ENCODE assay signal across 8 mouse cellular contexts in the genomic region with DNA sequence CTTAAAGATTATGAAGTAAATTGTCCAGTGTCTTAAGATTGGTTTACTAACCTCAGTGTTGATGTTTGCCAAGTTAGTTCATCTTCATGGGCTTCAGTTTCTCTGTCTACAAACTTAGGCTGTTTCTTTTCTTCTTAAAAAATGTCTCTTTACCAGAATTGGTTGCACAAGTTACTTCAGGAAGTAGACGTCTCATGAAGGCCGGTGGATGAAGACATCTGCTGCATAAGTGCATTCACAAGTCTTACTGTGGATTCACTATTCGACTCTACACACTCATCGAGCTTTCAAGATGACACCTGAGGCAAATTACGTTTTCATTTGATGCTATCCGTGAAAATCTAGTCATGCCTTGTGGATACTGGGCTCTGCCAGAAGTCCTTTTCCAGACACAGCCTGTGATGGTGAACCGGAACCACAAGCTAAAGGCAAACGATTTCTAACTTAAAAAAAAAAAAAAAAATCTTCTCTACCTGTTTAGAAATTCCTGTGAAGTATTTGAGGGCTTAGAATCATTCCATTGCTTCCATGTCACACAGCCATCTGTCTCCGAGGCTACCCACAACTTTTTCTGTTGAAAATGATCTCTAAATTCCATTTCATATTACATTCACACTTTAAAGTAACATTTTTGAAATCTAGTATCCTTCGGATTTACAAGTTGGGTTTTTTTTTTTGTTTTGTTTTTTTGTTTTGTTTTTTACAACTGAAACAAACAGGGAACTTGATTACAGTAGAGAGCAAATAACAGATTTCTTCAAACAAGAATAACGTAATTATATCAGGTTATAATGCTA. TPM values are rescaled to one million over a fixed set of nuclear protein-coding genes. Genes with fewer than 3 reads are reported as not detected.
A peak's percentile ranks its signal among the peaks of the same experiment; 100 is the strongest.
DNase-seq lines count a peak whose midpoint lies in the region; ATAC-seq and TF ChIP-seq lines count a peak whose summit lies in the region.

No protein-coding gene starts in this region.

- H3K9me3 ChIP-seq in heart, embryonic 15.5 days (replicated peaks) = no peaks in the 10 kb centered on the region
- H3K9me3 ChIP-seq in CH12.LX (replicated peaks; ENCODE audit: low read length) = no peaks in the 10 kb centered on the region
- H3K9me3 ChIP-seq in forebrain, embryonic 14.5 days (replicated peaks; ENCODE audit: control insufficient read depth, low read length) = no peaks in the 10 kb centered on the region
- H3K9me3 ChIP-seq in liver, embryonic 14.5 days (ENCODE audit: control insufficient read depth, low read length) = no peaks in the 10 kb centered on the region

- in situ Hi-C loops in CH12.LX (cut with MboI; ENCODE audit: low pct_ligation_motif_present, low pct_unique_long_range_greater_than_20kb, low sequenced_read_pairs) = no loop called here

- DNase-seq in heart, postnatal 25 days (ENCODE audit: low spot score) = no peak
- DNase-seq in CH12.LX (ENCODE audit: extremely low read depth) (no peak), adipocyte (ENCODE audit: low spot score) (no peak)
- no peak for DNase-seq in forebrain, embryonic 14.5 days (ENCODE audit: low spot score)
- no peak for DNase-seq in liver, embryonic 14.5 days (ENCODE audit: low read depth in 3 of 3, low spot score in 3 of 3)
- DNase-seq in left cerebral cortex, adult 8-10 months (ENCODE audit: low spot score in 2 of 2) = no peak
- DNase-seq in urinary bladder, postnatal 4 days (ENCODE audit: low spot score in 2 of 2) = no peak

- TF ChIP-seq EP300 in CH12.LX (IDR thresholded peaks at IDR 0.05; ENCODE audit: low read length) = 0 out of 2 replicates have a peak, but pooled peaks have one; percentile 37
- TF ChIP-seq EP300 in liver, embryonic 14.5 days (IDR thresholded peaks at IDR 0.05; ENCODE audit: low read depth) = no peak

- H3K36me3 ChIP-seq in heart, embryonic 15.5 days = peaks cover 21% of the 10 kb centered on the region
- peaks cover 23 to 25% of the 10 kb centered on the region in 2 experiments for H3K36me3 ChIP-seq in CH12.LX (replicated peaks in 1 of 2; ENCODE audit: control insufficient read depth in 1 of 2, insufficient read depth in 1 of 2, low read length in 1 of 2)
- H3K36me3 ChIP-seq in forebrain, embryonic 14.5 days (ENCODE audit: control insufficient read depth, insufficient read depth, low read length) = peaks cover 18% of the 10 kb centered on the region
- peaks cover 11% of the 10 kb centered on the region for H3K36me3 ChIP-seq in liver, embryonic 14.5 days (replicated peaks; ENCODE audit: control insufficient read depth, insufficient read depth, low read depth)

- dilution Hi-C loops in CH12.LX (cut with MboI; ENCODE audit: extremely low pct_ligation_motif_present, extremely low pct_unique_long_range_greater_than_20kb, low sequenced_read_pairs) = no loop called here

- intact Hi-C loops in heart, postnatal 25 days (cut with DNase I) = loop anchor here (1.0 kb wide), 1 partner anchor 56 kb away; no protein-coding TSS in a partner anchor

- peaks cover 31% of the 10 kb centered on the region for H3K79me2 ChIP-seq in CH12.LX (replicated peaks; ENCODE audit: control insufficient read depth, extremely low read depth, insufficient read depth, poor library complexity, severe bottlenecking)

- no peak overlapping the region for H3K27ac ChIP-seq in heart, embryonic 15.5 days
- peak overlapping the region; percentile 89 for H3K27ac ChIP-seq in CH12.LX (ENCODE audit: insufficient read depth, low read depth)
- H3K27ac ChIP-seq in forebrain, embryonic 14.5 days (ENCODE audit: low read depth, low read length) = no peak overlapping the region
- H3K27ac ChIP-seq in liver, embryonic 14.5 days = no peak overlapping the region

- WGBS in heart, embryonic 15.5 days = 75% methylated on average over 11 of the region's 11 CpGs
- 82% methylated on average over 11 of the region's 11 CpGs for WGBS in forebrain, embryonic 14.5 days
- 58% methylated on average over 11 of the region's 11 CpGs for WGBS in liver, embryonic 14.5 days (ENCODE audit: insufficient replicate concordance)

- H3K9ac ChIP-seq in heart, embryonic 15.5 days = no peak overlapping the region
- peak overlapping the region; percentile 83 for H3K9ac ChIP-seq in CH12.LX (ENCODE audit: insufficient read depth, low read depth)
- H3K9ac ChIP-seq in forebrain, embryonic 14.5 days (ENCODE audit: low read length) = no peak overlapping the region
- no peak overlapping the region for H3K9ac ChIP-seq in liver, embryonic 14.5 days (replicated peaks)

- H3K27me3 ChIP-seq in heart, embryonic 15.5 days = no peaks in the 10 kb centered on the region
- peaks cover 3% of the 10 kb centered on the region for H3K27me3 ChIP-seq in CH12.LX (replicated peaks)
- H3K27me3 ChIP-seq in forebrain, embryonic 14.5 days (replicated peaks; ENCODE audit: control insufficient read depth, insufficient read depth, low read length) = no peaks in the 10 kb centered on the region
- H3K27me3 ChIP-seq in liver, embryonic 14.5 days (ENCODE audit: control insufficient read depth, insufficient read depth, low read length) = no peaks in the 10 kb centered on the region

- TF ChIP-seq CTCF in CH12.LX (conservative IDR thresholded peaks at IDR 0.05 in 1 of 2, IDR thresholded peaks at IDR 0.05 in 1 of 2; ENCODE audit: low read depth in 2 of 2, low read length in 2 of 2) = no peak
- TF ChIP-seq CTCF in liver, embryonic 14.5 days (IDR thresholded peaks at IDR 0.05; ENCODE audit: low read depth) = no peak

- peak overlapping the region; percentile 71 for H3K4me2 ChIP-seq in heart, embryonic 15.5 days
- peak overlapping the region; percentile 98 for H3K4me2 ChIP-seq in CH12.LX (ENCODE audit: insufficient read depth, low read depth, poor library complexity, severe bottlenecking)
- peak overlapping the region; percentile 31; the same call in 1 of the 2 replicates for H3K4me2 ChIP-seq in forebrain, embryonic 14.5 days (ENCODE audit: low read length)
- H3K4me2 ChIP-seq in liver, embryonic 14.5 days (ENCODE audit: low read depth) = peak overlapping the region; percentile 83

- H3K4me3 ChIP-seq in heart, embryonic 15.5 days = peak overlapping the region; percentile 89
- peak overlapping the region; percentile 68 to 79 (median 78) for H3K4me3 ChIP-seq in CH12.LX (replicated peaks in 1 of 3; ENCODE audit: low read depth in 2 of 3, low read length in 2 of 3, poor library complexity in 1 of 3)
- 0 out of 2 replicates have a peak overlapping the region, but pooled peaks have one; percentile 73 for H3K4me3 ChIP-seq in forebrain, embryonic 14.5 days (ENCODE audit: low read depth, low read length)
- peak overlapping the region in 1 of 2 experiments; percentile 88; a peak in 2 of 4 replicates for H3K4me3 ChIP-seq in liver, embryonic 14.5 days (ENCODE audit: insufficient read depth in 1 of 2, low read depth in 2 of 2, low read length in 2 of 2)

- no peak for TF ChIP-seq RAD21 in CH12.LX (IDR thresholded peaks at IDR 0.05; ENCODE audit: low read depth, low read length)

- TF ChIP-seq POLR2A in CH12.LX (IDR thresholded peaks at IDR 0.05; ENCODE audit: low read depth, low read length) = no peak

- ATAC-seq in heart, embryonic 15.5 days (replicated peaks; ENCODE audit: insufficient number of reproducible peaks, insufficient read depth, low FRiP score, low read depth) = no peak
- no peak for ATAC-seq in forebrain, embryonic 14.5 days
- no peak for ATAC-seq in liver, embryonic 14.5 days (ENCODE audit: insufficient read depth)

- H3K4me1 ChIP-seq in heart, embryonic 15.5 days (replicated peaks) = peaks cover 9% of the 10 kb centered on the region
- peaks cover 8 to 30% of the 10 kb centered on the region in 2 experiments for H3K4me1 ChIP-seq in CH12.LX (ENCODE audit: control insufficient read depth in 1 of 2, insufficient read depth in 2 of 2)
- peaks cover 4% of the 10 kb centered on the region for H3K4me1 ChIP-seq in forebrain, embryonic 14.5 days (ENCODE audit: control insufficient read depth, insufficient read depth, low read length)
- H3K4me1 ChIP-seq in liver, embryonic 14.5 days (replicated peaks; ENCODE audit: control insufficient read depth in 2 of 2, insufficient read depth in 2 of 2, low read length in 1 of 2) = peaks cover 3 to 5% of the 10 kb centered on the region in 2 experiments; a peak in 3 of 4 replicates

RNA-seq across cellular contexts. Expression of gene Cldnd1, which starts 0.8 kb away (rescaled TPM):
- polyA plus RNA-seq in heart, embryonic 15.5 days (2015; fragmentation: Nextera tagmentation; extraction: Ambion mirVana) = 92.9 and 93.1 TPM in 2 replicates
- total RNA-seq in heart, postnatal 25 days (2021) = 10 to 100 TPM; 55.7 to 59.6 TPM
- total RNA-seq in CH12.LX (2012; rRNA removed) (59.9 and 63.8 TPM in 2 replicates), CH12.LX (2014; rRNA removed) (78.0 and 78.7 TPM in 2 replicates)
- polyA plus RNA-seq in CH12.LX (2012; ENCODE audit: insufficient read length, low read depth) = 65.6 and 80.6 TPM in 2 replicates
- polyA plus RNA-seq in forebrain, embryonic 14.5 days (2014; fragmentation: Nextera tagmentation; extraction: Ambion mirVana) = 134 and 145 TPM in 2 replicates
- polyA plus RNA-seq in liver, embryonic 14.5 days (2012; rRNA removed) = 14.1 and 15.4 TPM in 2 replicates
- polyA plus RNA-seq in liver, embryonic 14.5 days (2014; fragmentation: Nextera tagmentation; extraction: Ambion mirVana) = 30.0 and 31.5 TPM in 2 replicates
- 100 to 1,000 TPM in 3 of 4 experiments, 10 to 100 TPM in 1; 98.1 to 116 (median 114) TPM for total RNA-seq in left cerebral cortex, adult 8-10 months (2022)

RNA-seq across cellular contexts. Expression of gene Gpr15, which starts 8.0 kb away (rescaled TPM):
- 0.20 TPM in 1 of 2 replicates, not detected in the other for polyA plus RNA-seq in heart, embryonic 15.5 days (2015; fragmentation: Nextera tagmentation; extraction: Ambion mirVana)
- not detected for total RNA-seq in heart, postnatal 25 days (2021)
- total RNA-seq in CH12.LX (2012; rRNA removed) (13.8 and 14.5 TPM in 2 replicates), CH12.LX (2014; rRNA removed) (8.3 and 8.7 TPM in 2 replicates)
- 3.9 and 4.7 TPM in 2 replicates for polyA plus RNA-seq in CH12.LX (2012; ENCODE audit: insufficient read length, low read depth)
- not detected in 2 replicates for polyA plus RNA-seq in forebrain, embryonic 14.5 days (2014; fragmentation: Nextera tagmentation; extraction: Ambion mirVana)
- 0.02 and 0.07 TPM in 2 replicates for polyA plus RNA-seq in liver, embryonic 14.5 days (2012; rRNA removed)
- 0.08 and 0.14 TPM in 2 replicates for polyA plus RNA-seq in liver, embryonic 14.5 days (2014; fragmentation: Nextera tagmentation; extraction: Ambion mirVana)
- total RNA-seq in left cerebral cortex, adult 8-10 months (2022) = not detected

RNA-seq across cellular contexts. Expression of gene Olfr172, which starts 36.1 kb away (rescaled TPM):
- polyA plus RNA-seq in heart, embryonic 15.5 days (2015; fragmentation: Nextera tagmentation; extraction: Ambion mirVana) = not detected in 2 replicates
- total RNA-seq in heart, postnatal 25 days (2021) = not detected
- total RNA-seq in CH12.LX (2012; rRNA removed) (not detected in 2 replicates), CH12.LX (2014; rRNA removed) (not detected in 2 replicates)
- polyA plus RNA-seq in CH12.LX (2012; ENCODE audit: insufficient read length, low read depth) = not detected in 2 replicates
- not detected in 2 replicates for polyA plus RNA-seq in forebrain, embryonic 14.5 days (2014; fragmentation: Nextera tagmentation; extraction: Ambion mirVana)
- polyA plus RNA-seq in liver, embryonic 14.5 days (2012; rRNA removed) = not detected in 2 replicates
- polyA plus RNA-seq in liver, embryonic 14.5 days (2014; fragmentation: Nextera tagmentation; extraction: Ambion mirVana) = not detected in 2 replicates
- total RNA-seq in left cerebral cortex, adult 8-10 months (2022) = not detected

RNA-seq across cellular contexts. Expression of gene Cpox, which starts 56.8 kb away (rescaled TPM):
- polyA plus RNA-seq in heart, embryonic 15.5 days (2015; fragmentation: Nextera tagmentation; extraction: Ambion mirVana) = 32.0 and 41.1 TPM in 2 replicates
- total RNA-seq in heart, postnatal 25 days (2021) = 10 to 100 TPM; 35.3 to 40.8 TPM
- total RNA-seq in CH12.LX (2012; rRNA removed) = 77.2 and 91.4 TPM in 2 replicates
- 70.3 and 74.5 TPM in 2 replicates for total RNA-seq in CH12.LX (2014; rRNA removed)
- polyA plus RNA-seq in CH12.LX (2012; ENCODE audit: insufficient read length, low read depth) = 72.3 and 75.6 TPM in 2 replicates
- polyA plus RNA-seq in forebrain, embryonic 14.5 days (2014; fragmentation: Nextera tagmentation; extraction: Ambion mirVana) = 8.9 and 9.1 TPM in 2 replicates
- polyA plus RNA-seq in liver, embryonic 14.5 days (2012; rRNA removed) = 207 and 272 TPM in 2 replicates
- 326 and 386 TPM in 2 replicates for polyA plus RNA-seq in liver, embryonic 14.5 days (2014; fragmentation: Nextera tagmentation; extraction: Ambion mirVana)
- 10 to 100 TPM; 41.4 to 46.8 (median 43.7) TPM for total RNA-seq in left cerebral cortex, adult 8-10 months (2022)

Comparison
In these comparisons a context has a peak if more than half of its experiments do, and no peak if none do; other contexts are left out.
1. H3K4me2 ChIP-seq: peak in every context shown above with its lines; median percentile 98 in CH12.LX; 83 in liver, embryonic 14.5 days; 71 in heart, embryonic 15.5 days; 31 in forebrain, embryonic 14.5 days.